Mouse (Mus musculus): ENCODE results near the gene Slc4a2.

DNA sequence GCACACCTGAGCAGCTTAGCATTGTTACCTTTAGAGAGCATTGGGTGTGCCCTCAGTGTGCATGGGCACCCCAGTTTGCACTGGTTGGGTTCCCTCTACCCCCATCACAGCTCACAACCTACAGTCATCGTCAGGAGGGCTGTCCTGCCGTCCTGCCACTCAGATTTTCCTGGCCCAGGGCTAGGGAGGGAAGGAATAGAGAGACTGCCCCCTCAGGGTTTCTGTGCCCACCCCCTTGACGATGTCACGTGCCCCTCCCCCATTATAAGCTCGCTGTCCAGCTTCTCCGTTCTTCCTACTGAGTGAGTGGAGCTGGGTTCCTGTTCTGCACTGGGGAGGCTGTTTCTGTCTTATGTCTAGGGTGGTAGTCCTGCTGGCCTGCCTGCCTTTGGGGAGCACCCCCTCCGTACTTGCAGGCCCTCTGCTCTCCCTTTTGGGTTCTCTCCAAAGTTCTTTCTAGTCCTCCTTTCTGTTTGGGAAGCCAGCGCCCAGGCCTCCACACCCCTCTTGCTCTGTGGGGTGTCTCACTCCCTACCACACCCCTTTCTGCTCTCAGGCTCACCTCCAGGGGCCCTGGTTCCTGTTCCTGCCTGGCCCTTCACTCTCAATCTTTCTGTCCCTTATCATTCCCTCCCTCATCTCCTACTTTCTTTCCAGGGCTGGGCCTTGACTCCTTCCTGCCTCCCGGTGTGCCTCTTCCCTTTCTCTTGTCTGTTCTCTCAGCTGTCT is 3.1 kb downstream of the Slc4a2 start:
- TF ChIP-seq CTCF (IDR thresholded peaks at IDR 0.05; ENCODE audit: extremely low read depth, insufficient read length, insufficient replicate concordance, low read depth, low read length) (no peak), POLR2A (IDR thresholded peaks at IDR 0.05; ENCODE audit: low read depth, low read length) (no peak)
